Mouse (Mus musculus) fibroblast of lung, adult 2 months (primary cell): ENCODE measurements around the gene Teddm1a.
"Not testable (repeated sequence)": the region's sequence is repeated elsewhere in the genome, so short reads cannot be mapped to it uniquely, and the experiment has no call there.

Experiments
- DNase-seq: peaks from one replicate; pipeline ENCODE4 v3.0.0-alpha.2; 2011; ENCODE audit warnings: low read depth

The Teddm1a gene

DNA sequence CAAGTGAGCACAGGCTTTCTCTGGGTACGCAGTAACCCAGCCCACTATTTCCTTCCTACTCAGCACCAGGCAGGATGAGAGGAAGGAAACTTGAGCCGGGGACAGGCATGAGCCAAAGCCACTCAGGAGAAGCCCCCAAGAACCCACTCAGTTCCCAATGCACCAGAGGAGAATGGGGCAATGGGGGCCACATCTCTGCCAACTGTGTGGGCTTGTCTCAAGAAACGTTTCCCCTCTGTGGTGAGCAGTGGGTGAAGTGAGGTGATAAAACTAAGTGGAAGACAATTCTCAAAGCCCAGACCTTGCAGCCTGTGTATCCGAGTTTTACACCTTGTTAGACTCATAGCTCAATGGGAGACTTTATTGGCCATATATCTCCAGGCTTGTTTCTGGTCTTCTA lies at the start of gene Teddm1a:
Gene Teddm1a, plus strand, starts transcription at position 301 of the 400 bp plus-strand sequence.
- DNase-seq: no peak

DNA sequence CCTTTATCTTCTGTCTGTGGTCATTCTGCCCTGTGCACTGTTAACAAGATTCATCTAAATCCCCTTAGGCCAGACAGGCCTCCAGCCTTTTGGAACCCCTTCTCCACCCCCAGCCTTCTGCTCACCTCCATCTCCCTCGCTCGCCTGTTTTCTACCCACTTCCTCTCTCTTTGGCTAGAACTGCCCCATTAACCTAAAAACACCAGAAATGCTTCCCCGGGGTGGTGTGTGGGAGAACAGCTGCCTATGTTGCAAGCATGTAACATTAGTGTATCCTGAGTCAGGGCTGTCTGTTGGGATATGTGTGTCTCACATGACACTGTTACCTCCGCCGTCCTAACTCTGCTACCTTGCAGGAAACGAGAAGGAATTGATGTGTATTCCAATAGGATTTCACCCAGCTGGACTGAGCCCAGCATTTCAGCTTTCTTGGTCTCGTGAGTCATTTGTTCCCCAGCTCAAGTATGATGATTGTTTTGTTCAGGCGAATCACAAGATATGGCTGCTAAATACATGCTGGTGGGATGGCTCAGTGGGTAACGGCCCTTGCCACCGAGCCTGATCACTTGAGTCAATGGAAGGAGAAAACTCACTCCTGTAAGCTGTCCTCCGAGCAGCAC lies 49.3 kb upstream of the Teddm1a start:
- DNase-seq: peak; percentile 54

DNA sequence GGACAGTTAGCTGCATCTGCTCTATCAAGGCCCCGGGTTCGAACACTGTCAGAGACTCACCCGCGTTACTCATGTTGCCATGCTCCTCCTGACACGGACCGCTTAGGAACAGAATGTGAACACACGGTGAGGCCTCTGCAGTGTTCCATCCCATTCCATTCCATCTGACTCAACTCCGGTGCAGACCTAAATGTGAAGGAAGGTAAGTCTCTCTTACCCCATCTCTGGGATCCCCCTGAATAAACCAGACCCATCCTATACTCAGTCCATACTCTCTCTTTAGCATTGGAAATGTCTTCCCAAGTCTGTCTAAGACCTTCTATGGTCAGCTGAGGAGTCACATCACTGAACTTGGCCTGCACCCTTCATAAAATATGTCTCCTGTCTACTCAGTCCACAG lies 47.5 kb upstream of the Teddm1a start, which contains the start of gene Rgsl1:
Gene Rgsl1, minus strand, starts transcription at position 101 of the 400 bp plus-strand sequence.
- no peak for DNase-seq

DNA sequence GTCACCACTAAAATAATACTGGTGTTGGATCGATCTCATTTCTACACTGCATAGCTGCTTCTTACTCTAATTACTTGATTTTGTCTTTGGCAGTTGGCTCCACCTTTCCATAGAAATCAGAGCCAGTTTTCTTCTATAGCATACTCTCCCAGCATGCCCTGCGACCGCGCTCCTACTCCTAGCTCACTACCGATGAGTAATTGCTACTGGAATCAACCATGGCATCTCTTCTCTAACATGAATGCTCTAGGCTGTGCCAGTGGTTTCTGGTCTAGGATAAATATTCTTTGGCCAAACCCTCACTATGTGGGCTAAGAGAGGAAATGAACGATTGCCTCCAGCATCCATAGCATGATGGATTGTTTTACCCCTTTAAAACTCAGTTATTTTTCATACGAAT lies 45.1 kb upstream of the Teddm1a start:
- DNase-seq: peak; percentile 27

DNA sequence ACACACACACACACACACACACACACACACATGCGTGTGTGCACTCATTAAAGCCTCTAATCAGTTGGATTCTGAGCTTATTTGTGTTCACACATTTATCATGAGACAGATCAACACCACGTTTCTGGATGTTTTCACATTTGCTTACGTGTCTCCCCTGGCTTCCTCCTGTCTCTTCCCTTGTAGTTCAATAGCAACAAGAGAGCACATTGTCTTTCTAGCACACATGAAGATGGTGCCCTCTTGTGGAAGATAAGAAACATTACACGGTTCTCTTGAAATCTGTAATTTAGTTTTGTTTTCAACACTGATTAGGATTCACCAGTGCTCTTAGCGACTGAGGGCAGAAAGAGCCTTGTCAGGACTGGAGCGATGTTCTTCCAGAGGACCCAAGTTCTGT lies 44.7 kb upstream of the Teddm1a start:
- peak; percentile 55 for DNase-seq

DNA sequence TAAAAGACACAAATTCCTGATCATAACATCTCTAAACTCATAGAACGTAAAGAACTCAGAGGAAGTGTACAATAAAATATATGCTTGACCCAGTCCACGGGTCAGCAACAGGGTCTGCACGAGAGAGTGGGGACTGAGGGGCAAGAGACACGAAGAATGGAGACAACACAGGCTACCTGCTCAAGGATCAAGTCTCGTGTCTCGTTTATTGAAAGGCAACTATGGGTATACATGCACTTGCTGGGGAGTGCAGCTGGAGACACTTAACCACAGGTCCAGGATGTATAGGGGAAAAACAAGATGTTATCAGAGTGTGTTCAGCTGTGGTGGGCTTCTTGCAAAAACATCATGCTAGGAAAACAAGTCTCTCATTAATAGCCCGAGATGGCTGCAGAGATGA lies 38.8 kb upstream of the Teddm1a start:
- not testable (repeated sequence) for DNase-seq

DNA sequence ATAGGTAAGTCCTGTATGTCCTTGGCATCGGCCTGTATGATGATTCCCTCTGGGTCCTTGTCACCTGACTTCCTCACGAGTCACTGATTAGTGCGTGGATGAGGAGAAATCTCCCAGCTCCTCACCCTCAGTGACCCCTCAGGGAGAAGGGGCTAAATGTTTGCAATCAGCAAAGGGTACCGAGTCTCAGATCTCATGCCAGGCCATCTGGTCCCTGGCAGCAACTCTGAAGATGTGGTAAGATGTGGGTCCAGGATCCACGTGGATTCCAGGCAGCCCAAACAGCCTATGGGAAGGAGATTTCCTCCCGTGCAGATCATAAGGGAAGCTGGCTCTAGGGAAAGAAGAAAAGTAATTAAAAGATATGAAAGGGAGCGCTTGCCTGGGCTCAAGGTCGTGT lies 35.6 kb upstream of the Teddm1a start:
- DNase-seq: no peak

DNA sequence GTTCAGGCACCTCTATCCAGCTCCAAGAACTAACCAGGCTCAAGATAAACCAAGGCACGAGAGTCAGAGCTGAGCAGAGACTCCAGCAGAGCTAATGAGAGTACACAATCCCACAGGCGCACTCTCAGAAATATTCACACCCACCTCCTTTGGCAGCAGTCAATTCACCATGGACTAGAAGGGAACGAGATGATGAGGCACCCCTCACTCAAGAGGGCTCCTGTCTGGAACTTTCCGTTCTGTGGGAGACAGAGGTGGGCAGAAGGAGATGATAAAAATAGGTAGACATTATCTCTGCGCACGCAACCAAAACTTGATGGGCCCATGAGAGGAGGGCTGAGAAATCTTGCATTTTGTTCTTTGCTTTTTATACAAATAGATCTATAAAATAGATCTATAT lies 17.5 kb upstream of the Teddm1a start, which contains the start of gene Teddm1b:
Gene Teddm1b, plus strand, starts transcription at position 301 of the 400 bp plus-strand sequence.
- DNase-seq: no peak

DNA sequence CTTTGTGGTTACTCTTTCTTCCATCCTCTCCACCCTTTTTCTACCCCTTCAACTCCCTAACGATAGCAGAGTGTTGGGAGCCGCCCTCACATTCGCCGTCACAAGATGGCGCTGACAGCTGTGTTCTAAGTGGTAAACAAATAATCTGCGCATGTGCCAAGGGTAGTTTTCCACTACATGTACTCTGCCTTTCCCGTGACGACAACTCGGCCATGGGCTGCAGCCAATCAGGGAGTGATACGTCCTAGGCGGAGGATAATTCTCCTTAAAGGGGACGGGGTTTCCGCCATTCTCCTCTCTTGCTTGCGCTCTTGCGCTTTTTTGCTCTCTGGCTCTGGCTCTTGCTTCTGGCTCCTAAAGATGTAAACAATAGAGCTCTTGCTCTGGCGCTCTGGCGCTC lies 11.2 kb upstream of the Teddm1a start:
- not testable (repeated sequence) for DNase-seq

DNA sequence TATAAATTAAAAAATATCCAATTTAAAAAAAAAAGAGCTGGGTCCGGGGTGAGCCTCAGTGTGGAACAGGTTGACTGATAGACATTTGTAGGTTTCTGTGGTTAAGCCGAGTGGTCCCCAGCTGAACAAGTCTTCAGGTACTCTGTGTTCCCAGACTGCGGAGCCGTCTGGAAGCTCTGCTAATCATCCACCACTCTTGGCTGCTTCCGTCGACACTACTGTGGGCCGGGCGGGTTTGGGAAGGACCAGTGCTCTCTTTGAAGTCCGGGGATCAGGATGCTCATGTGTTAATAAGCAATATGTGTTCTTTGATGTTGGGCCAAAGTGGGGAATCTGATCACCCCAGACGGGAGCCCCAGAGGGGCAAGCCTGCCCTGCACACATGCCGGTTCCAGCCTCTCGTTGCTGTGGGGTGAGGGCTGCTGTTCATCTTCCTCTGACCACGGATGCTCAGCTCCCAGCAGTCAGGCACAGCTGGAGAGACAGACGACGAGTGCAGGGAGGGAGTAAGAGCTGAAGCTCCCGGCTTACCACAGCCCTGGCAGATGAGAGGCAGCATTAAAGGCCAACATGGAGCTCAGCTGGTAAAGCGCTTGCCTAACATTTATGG lies 5.4 kb upstream of the Teddm1a start:
- DNase-seq: no peak

DNA sequence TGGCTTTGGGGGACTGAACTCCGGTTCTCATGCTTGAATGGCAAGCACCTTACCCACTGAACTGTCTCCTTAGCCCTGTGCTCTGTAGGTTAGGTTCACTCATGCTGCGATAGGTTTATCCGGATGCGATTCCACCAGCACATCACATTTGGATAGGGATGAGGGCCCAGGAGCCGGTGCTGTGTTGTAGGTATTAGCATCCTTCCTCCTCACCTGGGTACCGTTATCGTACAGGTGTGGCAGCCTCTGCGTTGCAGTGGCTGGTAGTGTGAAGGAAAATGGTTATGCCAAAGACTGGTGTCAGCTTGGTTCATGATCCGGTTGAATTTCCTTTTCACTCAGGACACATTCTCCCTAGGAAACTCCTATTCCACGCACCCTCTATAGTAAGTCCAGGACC lies 1.4 kb upstream of the Teddm1a start:
- no peak for DNase-seq

DNA sequence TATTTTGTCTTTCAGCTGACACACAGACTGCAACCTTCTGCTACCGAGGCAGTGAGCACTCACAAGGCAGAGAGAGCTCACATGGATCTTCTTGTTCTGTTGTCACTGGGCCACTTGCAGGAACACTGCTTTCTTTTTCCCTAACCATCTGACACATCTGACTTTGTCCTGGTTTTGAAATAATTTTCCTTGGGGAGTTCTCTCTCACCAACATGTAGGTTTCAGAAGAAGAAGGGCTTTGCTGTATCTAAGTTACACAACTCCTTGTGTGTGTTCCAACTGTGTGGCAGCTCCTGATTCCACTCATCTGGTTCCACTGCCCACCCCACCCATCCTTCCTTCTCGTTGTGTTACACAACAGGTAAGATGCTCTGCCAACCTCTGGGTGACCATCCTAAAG lies 2.2 kb downstream of the Teddm1a start:
- no peak for DNase-seq

DNA sequence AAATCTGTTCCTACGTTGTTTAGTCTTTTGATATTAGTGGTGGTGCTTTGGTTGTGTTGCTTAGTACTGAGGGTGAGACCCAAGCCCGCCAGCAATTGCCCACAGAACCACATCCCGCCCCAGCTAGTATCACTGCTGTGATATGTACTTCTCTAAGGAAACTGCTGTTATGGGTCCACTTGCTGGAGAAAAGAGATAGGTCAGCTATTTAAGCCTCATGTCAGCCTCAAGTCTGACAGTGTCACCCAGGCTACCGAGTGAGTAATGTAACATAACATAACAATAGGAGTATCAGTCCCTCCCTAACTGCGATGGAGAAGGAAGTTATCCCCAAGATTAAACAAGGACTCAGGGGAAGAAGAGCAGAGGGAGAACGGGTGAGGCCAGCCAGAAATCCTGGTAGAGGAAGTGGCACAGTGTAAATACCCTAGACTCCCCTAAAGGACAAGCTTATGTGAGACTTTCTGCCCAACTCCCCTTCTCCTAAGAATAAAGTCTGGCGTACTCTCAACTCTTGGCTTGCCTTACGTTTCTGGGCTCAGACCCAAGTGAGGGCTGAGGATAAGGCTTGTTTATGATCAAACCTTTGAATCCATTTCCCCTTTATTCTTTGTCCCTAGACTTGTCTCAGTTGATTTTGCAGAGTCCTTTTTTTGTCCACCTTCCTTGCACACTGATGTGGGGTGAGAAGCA lies 2.8 kb downstream of the Teddm1a start:
- no peak for DNase-seq

DNA sequence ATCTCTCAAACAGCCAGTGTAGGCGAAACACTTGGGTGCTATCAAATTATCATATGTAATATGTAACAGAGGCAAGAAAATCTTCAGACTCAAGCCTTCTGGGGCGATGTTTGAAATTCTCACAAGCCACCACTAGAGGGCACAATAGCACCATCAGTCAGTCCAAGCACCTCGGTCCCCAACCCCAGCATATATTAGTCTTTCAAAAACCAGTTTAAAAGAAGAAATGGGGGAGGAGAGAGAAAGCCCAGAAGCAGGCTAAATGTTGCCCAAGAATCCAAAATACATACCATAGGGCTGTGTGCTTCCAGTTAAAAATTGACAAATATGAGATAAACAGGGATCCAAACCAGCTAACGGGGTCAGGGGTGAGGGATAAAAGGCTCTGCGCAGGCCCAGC lies 3.4 kb downstream of the Teddm1a start:
- DNase-seq: peak; percentile 34

DNA sequence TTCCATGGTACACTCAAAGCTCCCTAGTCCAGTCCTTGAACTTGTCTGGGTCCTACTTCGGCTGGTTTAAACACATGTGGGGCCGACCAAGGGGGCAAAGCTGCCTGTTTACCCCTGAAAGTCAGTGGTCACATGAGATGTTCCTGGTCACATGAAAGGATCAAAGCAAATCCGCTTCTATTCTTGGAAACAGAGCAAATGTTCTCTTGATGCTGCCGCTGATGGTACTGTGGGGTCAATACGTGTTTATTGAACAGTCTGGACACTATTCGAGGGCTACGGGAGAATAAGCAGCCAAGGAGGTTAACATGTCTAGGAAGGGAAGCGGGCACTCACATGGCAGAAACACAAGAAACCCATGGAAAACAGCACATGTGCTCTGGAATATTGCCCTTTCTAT lies 5.7 kb downstream of the Teddm1a start:
- DNase-seq: no peak

DNA sequence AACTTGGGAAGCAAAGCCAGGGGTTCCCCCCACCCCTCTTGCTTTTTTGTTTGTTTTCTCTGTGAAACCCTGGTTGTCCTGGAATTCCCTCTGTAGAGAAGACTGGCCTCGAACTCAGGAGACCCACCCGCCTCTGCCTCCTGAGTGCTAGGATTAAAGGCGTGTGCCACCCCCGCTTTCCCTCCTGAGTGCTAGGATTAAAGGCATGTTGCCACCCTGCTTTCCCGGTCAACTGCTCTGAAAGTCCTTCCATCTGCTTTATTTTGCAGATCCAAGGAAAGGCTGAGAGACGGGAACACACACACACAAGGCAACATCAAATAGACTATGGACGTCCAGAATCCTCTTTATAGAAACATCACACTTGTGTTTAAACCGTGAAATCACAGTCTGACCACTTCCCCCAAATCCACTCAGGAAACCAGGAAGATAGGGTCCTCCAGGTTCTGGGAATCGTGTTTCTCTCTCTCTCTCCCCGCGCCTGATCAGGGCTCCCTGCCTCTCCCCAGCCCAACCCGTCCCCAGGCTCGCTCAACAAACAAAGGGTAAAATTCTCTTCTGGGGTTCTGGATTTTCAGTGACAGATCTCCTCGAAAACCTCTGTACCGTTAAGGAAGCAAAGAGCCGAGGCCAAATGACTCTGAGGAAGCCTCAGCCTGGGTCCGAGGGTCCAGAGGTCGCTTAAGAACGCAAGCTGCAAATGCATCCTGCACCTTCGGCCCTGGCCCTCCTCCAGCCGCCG lies 7.6 kb downstream of the Teddm1a start:
- no peak for DNase-seq

DNA sequence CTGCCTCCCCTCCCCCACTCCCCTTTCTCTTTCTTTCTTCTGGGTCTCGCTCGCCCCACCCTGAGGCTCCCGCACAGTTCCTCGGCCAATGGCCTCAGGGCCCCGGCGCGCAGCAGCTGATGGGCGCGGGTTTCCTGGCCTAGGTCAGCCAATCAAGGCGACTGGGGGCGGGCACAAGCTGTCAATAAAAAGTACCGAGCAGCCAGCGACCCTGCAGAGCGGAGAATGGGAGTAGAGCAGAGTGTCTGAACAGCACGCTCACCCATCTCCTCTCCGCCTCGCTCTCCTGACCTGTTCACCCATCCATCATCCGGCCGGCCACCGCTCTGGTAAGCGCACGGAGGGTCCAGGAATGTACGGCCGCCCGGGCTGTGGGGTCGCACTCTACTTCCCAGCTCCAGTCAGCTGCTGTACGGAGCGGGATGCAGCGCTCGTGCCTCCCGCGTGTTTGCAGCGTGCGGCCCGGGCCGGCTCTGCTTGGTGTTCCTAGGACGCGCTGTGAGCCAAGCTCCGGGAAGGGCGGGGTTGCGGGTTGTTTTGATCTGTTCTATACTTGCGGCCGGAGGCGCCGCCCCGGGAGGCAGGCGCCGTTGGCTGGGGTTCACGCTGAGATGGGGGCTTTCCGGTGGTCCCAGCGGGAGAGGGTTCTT lies 8.3 kb downstream of the Teddm1a start, which contains the start of the genes Glul and Teddm2:
Gene Glul, plus strand, starts transcription at position 214 of the 650 bp plus-strand sequence.
Gene Teddm2, minus strand, starts transcription at position 498 of the 650 bp plus-strand sequence.
- DNase-seq: peak; percentile 83

DNA sequence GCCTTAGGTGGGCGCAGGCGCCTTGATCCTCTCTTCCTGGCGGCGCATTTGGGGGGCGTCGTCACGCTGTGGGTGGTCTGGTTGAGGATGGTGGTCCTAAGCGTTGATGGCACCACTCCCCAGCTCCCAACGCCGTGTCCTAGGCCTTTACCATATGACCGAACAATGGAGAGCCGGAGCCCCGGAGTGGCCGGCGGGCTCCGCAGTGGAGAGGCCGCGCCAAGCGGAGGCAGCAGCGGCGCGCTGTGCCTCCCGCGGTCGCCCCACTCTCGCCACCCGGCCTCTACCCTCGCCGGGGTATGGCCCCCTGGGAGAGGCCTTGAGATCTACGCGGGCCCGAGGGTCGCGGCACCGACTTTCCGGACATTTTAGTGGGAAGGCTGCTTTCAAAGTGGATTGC lies 8.8 kb downstream of the Teddm1a start:
- DNase-seq: no peak

DNA sequence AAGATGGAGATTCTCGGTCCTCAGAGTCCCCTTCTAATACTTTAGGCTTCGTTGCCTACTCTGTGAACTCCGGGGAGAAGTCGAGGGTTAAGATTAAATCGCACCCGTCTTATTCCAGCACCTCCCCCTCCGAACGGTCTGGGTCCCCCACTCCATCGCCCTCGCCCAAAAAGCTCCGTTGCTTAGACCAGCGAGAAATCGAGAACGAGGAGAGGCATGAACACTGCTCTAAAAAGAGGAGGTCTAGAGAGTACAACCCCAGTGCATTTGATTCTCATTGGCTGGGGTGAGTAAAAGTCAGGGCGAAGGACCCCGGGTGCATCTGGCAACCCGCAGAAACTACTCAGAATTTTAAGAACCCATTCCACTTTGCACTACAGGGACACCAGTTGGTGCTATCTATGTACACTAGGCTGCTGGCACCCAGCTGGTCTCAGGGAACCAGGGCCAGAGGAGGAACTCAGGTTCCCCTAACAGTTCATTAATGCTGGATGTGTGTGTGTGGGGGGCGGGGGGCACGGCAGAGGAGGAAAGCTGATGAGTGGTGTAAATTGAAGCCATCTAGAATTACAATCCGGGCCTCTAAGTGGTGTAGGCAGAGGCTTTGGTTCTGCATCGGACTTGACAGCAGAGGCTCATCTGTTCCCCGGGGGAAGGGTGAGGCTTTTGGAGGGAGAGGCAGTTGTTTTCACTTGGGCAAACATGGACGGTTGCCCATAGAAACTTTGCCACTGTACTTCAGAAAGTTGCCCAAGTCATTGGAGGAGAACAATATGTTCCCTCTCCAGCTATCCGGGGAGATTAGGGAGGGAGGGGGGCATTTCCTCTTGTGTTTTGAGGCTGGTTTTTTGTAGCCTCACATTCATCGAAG lies 9.6 kb downstream of the Teddm1a start:
- DNase-seq: no peak

DNA sequence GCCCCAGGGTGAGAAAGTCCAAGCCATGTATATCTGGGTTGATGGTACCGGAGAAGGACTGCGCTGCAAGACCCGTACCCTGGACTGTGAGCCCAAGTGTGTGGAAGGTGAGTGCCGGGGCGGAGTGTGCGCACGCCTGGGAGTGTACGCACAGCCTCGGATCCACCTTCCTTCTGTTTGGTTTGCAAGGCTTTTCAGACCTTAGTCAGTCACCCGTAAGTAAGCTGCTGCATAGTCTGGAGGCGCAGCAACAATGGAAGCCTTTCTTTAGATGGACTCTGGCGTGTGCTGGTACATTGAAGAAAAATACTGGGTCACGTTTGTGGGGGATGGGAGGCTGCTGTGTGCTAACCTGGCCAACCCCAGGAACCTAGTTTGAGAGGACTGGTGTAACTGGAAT lies 11.5 kb downstream of the Teddm1a start:
- DNase-seq: no peak

DNA sequence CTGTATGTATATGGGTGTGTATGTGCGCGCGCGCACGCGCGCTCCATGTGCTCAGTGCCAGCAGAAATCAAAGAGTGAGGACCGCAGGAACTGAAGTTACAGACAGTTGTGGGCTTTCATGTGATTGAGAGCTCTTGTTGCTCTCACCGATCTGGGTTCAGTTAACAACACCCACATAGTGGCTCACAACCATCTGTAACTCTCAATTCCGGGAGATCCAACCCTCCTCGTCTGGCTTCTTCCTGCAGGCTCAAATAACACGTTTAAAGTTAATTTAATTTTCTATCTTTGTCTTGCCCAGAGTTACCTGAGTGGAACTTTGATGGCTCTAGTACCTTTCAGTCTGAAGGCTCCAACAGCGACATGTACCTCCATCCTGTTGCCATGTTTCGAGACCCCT lies 12.7 kb downstream of the Teddm1a start:
- DNase-seq: no peak
